Mouse (Mus musculus) E14TG2a.4 (cell line): ENCODE data around the gene Pex16.

Experiments used
- CTCF ChIP-seq: conservative IDR thresholded peaks from 2 replicates; pipeline ENCODE4 v1.5.1; 2014; ENCODE audit warnings: low read length
- NANOG ChIP-seq: IDR thresholded peaks from 2 replicates; pipeline ENCODE4 v1.6.1; 2014; ENCODE audit warnings: borderline replicate concordance, low read length, mixed read lengths
- POU5F1 ChIP-seq: IDR thresholded peaks from 2 replicates; pipeline ENCODE4 v1.6.1; 2014; ENCODE audit warnings: low read length, borderline replicate concordance

- TF ChIP-seq CTCF, result no peak
- TF ChIP-seq POU5F1, result no peak
- no peak for TF ChIP-seq NANOG
These were observed at the start of gene Pex16, which contains the start of gene Large2 for GRCm38 (mm10) chr2:92374514-92374913.
